Mouse (Mus musculus) cerebellum, postnatal 4 days (tissue): Measurements from ENCODE around the gene Pax9.
A peak's percentile ranks its signal among the peaks of the same experiment; 100 is the strongest.

Experiments used
- DNase-seq, 2 experiments: peaks; one replicate each; pipeline ENCODE4 v3.0.0; 2022; ENCODE audit warnings: low spot score in 2 of 2, mixed read lengths in 1 of 2

Gene Pax9

DNA sequence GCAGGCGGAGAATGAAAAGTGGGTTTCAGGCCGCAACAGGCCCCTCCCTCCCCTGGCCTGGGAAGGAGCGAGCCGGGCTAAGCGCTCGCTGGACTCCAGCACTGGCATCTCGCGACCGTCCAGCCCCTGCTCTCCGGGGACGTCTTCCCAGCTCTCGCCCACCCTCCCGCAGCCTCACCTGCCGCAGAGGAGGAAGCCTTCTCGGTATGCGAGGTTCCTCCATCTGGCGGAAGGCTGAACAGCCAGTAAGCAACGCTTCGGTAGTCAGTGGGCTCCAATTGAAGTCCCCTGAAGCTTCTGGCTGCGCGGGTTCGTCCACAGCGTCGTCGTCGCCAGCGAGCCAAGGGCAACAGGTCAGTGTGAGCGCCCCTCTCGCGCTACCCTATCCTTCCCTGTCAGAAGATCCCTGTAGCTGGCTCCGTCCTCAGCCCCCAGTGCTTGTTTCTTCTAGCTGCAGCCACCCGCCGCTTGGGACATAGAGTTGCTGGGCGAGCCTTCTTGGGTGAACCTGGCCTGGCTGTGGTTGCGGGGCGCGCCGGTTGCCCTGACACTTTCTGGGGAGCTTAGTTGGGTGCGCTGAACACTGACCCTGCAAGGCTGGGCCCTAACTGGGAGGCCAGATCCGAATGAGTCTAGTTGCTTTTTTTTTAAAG lies at the start of gene Pax9:
Gene Pax9, plus strand, starts transcription at position 341 of the 653 bp plus-strand sequence.
- no peak for DNase-seq

GRCm38 (mm10) chr12:56669451-56670122 lies 22.0 kb upstream of the Pax9 start:
- no peak for DNase-seq

DNA sequence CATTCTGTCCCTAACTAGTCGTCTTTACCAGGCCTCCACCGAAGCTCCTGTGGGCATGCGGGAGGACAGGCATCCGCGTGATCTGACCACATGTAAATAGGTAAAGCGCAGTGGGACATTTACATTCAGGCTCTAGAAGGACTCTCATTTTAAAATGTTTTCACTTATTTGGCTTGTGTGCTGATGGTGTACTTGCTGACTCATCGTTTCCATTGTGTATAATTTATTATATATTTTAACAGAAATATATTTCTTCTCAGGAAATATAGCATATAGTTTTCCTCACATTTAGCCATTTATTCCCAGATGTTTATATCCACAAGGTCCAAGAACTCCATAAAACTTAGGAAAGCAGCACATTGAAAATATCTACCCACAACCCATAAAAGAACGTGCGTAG lies 20.8 kb upstream of the Pax9 start:
- no peak for DNase-seq

GRCm38 (mm10) chr12:56674726-56675125 lies 16.8 kb upstream of the Pax9 start:
- no peak for DNase-seq

- DNase-seq, result no peak
Measured at GRCm38 (mm10) chr12:56677620-56678019, 13.9 kb upstream of the Pax9 start.

- DNase-seq, result no peak
Measured at GRCm38 (mm10) chr12:56681096-56681811, 10.3 kb upstream of the Pax9 start.

GRCm38 (mm10) chr12:56687640-56688481 lies 3.7 kb upstream of the Pax9 start:
- no peak for DNase-seq

GRCm38 (mm10) chr12:56688482-56688840 lies 3.1 kb upstream of the Pax9 start:
- no peak for DNase-seq

DNA sequence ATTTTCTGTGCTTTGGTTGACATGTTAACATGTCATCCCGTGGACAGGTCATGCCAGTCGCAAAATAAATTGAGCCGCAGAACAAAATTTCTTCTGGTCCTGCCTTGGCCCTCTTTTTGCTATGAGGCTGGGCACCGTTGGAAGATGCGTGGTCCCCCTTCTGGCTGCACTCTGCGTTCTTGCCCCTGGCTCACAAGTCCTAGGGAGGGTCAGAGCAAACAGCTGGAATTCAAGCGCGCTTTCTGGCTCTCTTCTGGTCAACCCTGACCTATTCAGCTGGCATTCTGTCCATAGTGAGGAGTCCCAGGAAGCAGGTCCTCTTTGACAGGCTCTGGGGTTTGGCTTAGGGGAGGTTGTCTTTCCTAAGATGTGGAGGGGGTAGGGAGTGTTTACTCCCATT lies 2.6 kb upstream of the Pax9 start:
- DNase-seq, result no peak

DNA sequence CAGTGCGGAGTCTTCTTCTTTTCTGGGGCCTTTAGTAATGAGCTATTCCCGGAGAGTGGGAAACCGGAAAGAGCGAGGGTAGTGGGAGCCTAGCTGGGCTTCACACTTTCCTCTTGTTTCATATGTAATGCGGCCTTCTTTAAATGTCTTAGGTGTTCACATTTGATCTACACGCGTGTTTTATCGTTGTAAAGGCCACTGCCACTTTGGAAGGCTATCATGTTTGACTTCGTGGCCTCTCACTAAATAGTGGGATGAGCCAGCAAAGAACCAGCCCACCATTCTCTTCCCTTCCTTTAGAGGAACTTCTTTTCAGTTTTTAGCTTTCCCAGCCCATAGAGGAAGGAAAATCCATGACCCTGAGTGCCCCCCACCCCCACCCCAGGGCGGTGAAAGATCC lies 2.2 kb upstream of the Pax9 start:
- DNase-seq, result no peak

DNA sequence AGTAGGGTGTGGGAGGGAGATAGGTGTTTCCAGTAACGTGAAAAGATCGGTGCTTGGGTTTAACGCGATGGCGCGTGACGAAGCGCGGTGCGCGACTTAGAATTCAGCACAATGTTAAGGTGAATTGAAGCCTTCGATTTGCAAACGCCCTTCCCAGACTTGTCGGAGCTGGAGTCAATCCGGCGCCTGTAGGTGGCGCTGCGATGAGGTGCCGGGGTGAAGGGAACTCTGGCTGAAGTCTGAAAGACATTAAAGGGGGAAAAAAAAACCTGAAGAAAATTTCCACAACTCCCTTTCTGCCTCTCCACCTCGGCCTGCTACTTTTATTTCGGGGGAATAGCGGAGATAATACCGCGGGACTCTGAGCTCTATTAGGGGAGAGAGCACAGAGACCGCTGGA lies 1.8 kb upstream of the Pax9 start:
- peak in 1 of 2 experiments; percentile 52 for DNase-seq

- no peak for DNase-seq
Measured at GRCm38 (mm10) chr12:56690366-56690765, 1.2 kb upstream of the Pax9 start.

DNA sequence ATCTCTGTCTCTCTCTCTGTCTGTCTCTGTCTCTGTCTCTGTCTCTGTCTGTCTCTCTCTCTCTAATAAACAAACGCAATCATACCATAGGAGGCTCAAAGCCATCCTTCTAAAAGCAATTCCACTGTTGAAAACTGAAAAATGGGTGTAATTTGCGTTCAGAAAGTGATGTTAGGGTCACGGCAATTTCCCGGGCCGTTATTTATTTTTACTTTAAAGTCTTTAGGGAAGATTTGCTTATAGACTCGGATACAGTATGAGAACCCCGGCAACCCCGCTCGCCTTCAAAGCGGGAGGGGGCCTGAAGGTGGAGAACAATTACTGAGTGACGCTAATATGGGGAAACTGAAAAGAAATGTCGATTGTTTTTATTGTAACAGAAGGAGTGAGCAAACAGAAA lies 566 bp upstream of the Pax9 start:
- DNase-seq, result no peak

DNA sequence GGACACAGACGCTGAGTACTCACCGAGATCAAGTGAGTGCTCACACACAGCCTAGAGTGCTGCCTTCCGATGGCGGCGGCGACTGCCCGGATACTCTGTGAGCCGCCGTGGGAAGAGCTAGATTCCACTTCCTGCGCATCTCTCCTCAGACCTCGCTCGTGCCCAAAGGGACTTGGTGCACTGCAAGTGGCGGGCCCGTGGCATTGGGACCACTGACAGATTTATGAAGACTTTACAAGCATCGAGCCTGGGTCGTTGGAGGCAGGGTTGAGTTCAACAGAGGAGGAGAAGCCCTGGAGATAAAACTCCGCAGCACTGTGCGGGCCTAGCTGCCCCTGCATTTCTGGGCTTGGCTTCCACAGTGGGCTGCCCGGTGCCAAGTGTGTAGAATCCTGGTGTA lies 969 bp downstream of the Pax9 start:
- DNase-seq, result no peak

DNA sequence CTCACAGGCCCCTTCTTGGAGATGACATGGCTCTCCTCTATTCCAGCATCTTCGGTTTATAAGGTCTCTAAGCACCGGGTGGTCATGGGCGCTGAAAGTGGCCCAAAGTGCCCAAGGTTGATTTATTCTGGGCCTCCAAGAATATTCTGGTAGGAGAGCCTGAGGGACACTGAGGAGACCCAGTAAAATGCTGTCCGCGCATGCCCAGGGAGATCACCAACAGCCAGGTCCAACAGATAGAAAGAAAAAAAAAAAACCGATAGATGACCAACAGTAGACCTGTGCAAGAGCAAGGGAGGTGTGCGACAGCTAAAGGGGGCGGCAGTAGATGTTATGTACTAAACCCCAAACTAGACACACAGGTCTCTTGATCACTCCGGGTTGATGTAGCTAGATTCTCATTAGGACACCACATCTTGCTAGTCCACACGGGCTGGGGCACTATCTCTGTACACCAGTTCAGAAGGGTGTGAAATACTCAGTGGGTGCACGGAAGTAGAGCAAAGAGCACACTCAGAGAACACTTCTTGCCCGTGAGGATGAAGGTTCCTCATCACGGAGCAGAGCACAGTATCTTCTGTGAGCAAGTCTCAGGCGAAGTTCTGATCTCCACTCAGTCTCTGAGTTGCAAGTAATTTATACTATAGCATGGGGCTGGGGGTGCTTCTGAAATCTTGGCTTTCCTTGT lies 2.0 kb downstream of the Pax9 start:
- DNase-seq, result no peak

DNA sequence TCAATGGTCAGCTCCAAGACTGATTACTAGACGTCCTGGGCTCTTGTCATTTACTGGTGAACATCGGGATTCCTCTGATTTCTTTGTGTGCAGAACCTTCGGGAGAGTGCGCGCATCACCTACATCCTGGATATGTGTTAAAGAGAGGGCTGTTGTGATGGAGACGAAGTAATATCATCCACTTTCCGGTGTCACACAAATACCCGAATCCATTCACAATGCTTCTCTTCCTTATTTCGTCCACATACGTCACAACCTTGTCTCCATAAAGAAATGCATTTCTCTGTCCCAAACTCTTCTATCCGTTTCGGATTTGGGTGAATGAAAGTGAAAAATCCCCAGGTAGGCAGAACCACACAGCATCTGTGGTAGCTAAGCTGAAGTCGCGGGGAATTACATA lies 2.8 kb downstream of the Pax9 start:
- DNase-seq, result no peak

- no peak for DNase-seq
Measured at GRCm38 (mm10) chr12:56694936-56695335, 3.4 kb downstream of the Pax9 start.

DNA sequence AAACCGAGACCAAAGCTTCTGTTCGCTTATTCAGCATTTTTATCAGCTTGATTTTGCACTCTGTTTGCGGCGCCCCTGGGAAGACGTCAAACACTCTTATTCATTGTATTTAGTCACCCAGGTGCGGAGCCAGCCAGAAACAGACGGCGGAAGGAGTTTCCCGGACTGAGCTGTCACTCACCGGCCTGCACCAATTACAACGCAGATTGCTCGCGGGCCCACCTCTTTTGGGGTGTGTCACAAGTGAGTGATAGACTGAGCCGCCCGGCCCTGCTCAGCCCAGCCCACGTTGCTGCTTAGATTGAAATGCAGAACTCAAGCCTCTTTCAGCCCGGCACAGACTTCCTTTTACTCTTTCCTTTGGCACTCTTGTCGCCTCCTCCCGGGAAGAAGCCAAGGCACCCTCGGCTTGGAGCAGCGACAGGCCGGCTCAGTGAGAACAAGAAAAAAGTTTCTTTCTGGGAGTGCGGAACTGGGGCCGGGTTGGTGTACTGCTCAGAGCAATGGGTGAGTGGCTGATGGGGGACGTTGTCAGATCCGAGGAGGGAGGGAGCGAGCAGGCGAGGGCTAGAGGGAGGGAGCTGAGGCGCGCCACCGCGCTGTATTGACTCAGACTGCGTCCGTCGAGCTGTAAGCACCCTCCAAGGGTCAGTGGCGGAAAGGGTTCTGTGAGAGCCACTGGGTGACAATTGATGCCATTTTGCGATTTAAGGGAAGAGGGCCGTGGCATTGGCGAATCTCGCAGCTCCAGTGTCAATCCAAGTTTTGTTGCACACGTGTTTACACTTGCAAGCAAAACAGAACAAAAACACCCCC lies 4.0 kb downstream of the Pax9 start:
- DNase-seq, result peak in 1 of 2 experiments; percentile 63

GRCm38 (mm10) chr12:56696174-56697010 lies 4.8 kb downstream of the Pax9 start:
- peak in 1 of 2 experiments; percentile 3 for DNase-seq
